Mouse (Mus musculus): Measurements from ENCODE around the gene Rab10. TPM values are rescaled to one million over a fixed set of nuclear protein-coding genes. Genes with fewer than 3 reads are reported as not detected.

Gene Rab10
- polyA plus RNA-seq, 1 experiment from 2014 or later, result 151 TPM

- Histone ChIP-seq H3K4me3 (ENCODE audit: low read depth, low read length) (no peak overlapping the region), H3K9me3 (replicated peaks; ENCODE audit: control insufficient read depth, low read length, poor library complexity, severe bottlenecking) (no peaks in the 10 kb centered on the region), H3K4me2 (ENCODE audit: low read length) (no peak overlapping the region), H3K4me1 (ENCODE audit: control insufficient read depth, insufficient read depth, low read length) (0 out of 2 replicates have a peak, but pooled peaks cover 3% of the 10 kb centered on the region), H3K27ac (ENCODE audit: low read length) (no peak overlapping the region), H3K27me3 (ENCODE audit: control insufficient read depth, insufficient read depth, low read depth, low read length) (no peaks in the 10 kb centered on the region), H3K9ac (ENCODE audit: low read depth, low read length) (no peak overlapping the region), H3K36me3 (ENCODE audit: control insufficient read depth, insufficient read depth, low read length) (peaks cover 22% of the 10 kb centered on the region)
- no peak for ATAC-seq
- 97% methylated on average over 11 of the region's 12 CpGs for WGBS
Measured at GRCm38 (mm10) chr12:3236831-3237681, 72.7 kb downstream of the Rab10 start.

GRCm38 (mm10) chr12:3236163-3236641 lies 73.6 kb downstream of the Rab10 start:
- Histone ChIP-seq H3K27me3 (ENCODE audit: control insufficient read depth, insufficient read depth, low read depth, low read length) (no peaks in the 10 kb centered on the region), H3K4me1 (ENCODE audit: control insufficient read depth, insufficient read depth, low read length) (0 out of 2 replicates have a peak, but pooled peaks cover 3% of the 10 kb centered on the region), H3K4me2 (ENCODE audit: low read length) (peak overlapping the region; percentile 52), H3K9me3 (replicated peaks; ENCODE audit: control insufficient read depth, low read length, poor library complexity, severe bottlenecking) (no peaks in the 10 kb centered on the region), H3K4me3 (ENCODE audit: low read depth, low read length) (peak overlapping the region; percentile 54), H3K9ac (ENCODE audit: low read depth, low read length) (peak overlapping the region; percentile 59), H3K27ac (ENCODE audit: low read length) (peak overlapping the region; percentile 82), H3K36me3 (ENCODE audit: control insufficient read depth, insufficient read depth, low read length) (peaks cover 22% of the 10 kb centered on the region)
- 60% methylated on average over 14 of the region's 14 CpGs for WGBS
- no peak for ATAC-seq

- ATAC-seq, result peak; percentile 80
- WGBS, result 24% methylated on average over 39 of the region's 39 CpGs
- peak overlapping the region; percentile 82 for H3K27ac ChIP-seq (ENCODE audit: low read length)
- peaks cover 22% of the 10 kb centered on the region for H3K36me3 ChIP-seq (ENCODE audit: control insufficient read depth, insufficient read depth, low read length)
- no peaks in the 10 kb centered on the region for H3K9me3 ChIP-seq (replicated peaks; ENCODE audit: control insufficient read depth, low read length, poor library complexity, severe bottlenecking)
- peak overlapping the region; percentile 54 for H3K4me3 ChIP-seq (ENCODE audit: low read depth, low read length)
- H3K4me2 ChIP-seq (ENCODE audit: low read length), result peak overlapping the region; percentile 52
- 0 out of 2 replicates have a peak, but pooled peaks cover 3% of the 10 kb centered on the region for H3K4me1 ChIP-seq (ENCODE audit: control insufficient read depth, insufficient read depth, low read length)
- H3K27me3 ChIP-seq (ENCODE audit: control insufficient read depth, insufficient read depth, low read depth, low read length), result no peaks in the 10 kb centered on the region
- H3K9ac ChIP-seq (ENCODE audit: low read depth, low read length), result peak overlapping the region; percentile 59
Measured at GRCm38 (mm10) chr12:3235646-3236161, 74.1 kb downstream of the Rab10 start.

- no peaks in the 10 kb centered on the region for H3K27me3 ChIP-seq (ENCODE audit: control insufficient read depth, insufficient read depth, low read depth, low read length)
- H3K4me3 ChIP-seq (ENCODE audit: low read depth, low read length), result peak overlapping the region; percentile 54
- no peaks in the 10 kb centered on the region for H3K9me3 ChIP-seq (replicated peaks; ENCODE audit: control insufficient read depth, low read length, poor library complexity, severe bottlenecking)
- peaks cover 18% of the 10 kb centered on the region for H3K36me3 ChIP-seq (ENCODE audit: control insufficient read depth, insufficient read depth, low read length)
- ATAC-seq, result peak; percentile 92
- 22% methylated on average over 33 of the region's 36 CpGs for WGBS
- peak overlapping the region; percentile 82 for H3K27ac ChIP-seq (ENCODE audit: low read length)
- 0 out of 2 replicates have a peak, but pooled peaks cover 3% of the 10 kb centered on the region for H3K4me1 ChIP-seq (ENCODE audit: control insufficient read depth, insufficient read depth, low read length)
- peak overlapping the region; percentile 58 for H3K4me2 ChIP-seq (ENCODE audit: low read length)
- H3K9ac ChIP-seq (ENCODE audit: low read depth, low read length), result peak overlapping the region; percentile 65
Measured at GRCm38 (mm10) chr12:3235124-3235631, 74.6 kb downstream of the Rab10 start.

GRCm38 (mm10) chr12:3234061-3234460 lies 75.7 kb downstream of the Rab10 start:
- ATAC-seq, result no peak
- Histone ChIP-seq H3K4me2 (ENCODE audit: low read length) (no peak overlapping the region), H3K27me3 (ENCODE audit: control insufficient read depth, insufficient read depth, low read depth, low read length) (no peaks in the 10 kb centered on the region), H3K9ac (ENCODE audit: low read depth, low read length) (no peak overlapping the region), H3K4me3 (ENCODE audit: low read depth, low read length) (no peak overlapping the region), H3K4me1 (ENCODE audit: control insufficient read depth, insufficient read depth, low read length) (0 out of 2 replicates have a peak, but pooled peaks cover 3% of the 10 kb centered on the region), H3K9me3 (replicated peaks; ENCODE audit: control insufficient read depth, low read length, poor library complexity, severe bottlenecking) (no peaks in the 10 kb centered on the region), H3K36me3 (ENCODE audit: control insufficient read depth, insufficient read depth, low read length) (peaks cover 11% of the 10 kb centered on the region), H3K27ac (ENCODE audit: low read length) (no peak overlapping the region)
- 88% methylated on average over 1 of the region's 1 CpGs for WGBS

GRCm38 (mm10) chr12:3223352-3223751 lies 86.4 kb downstream of the Rab10 start:
- Histone ChIP-seq H3K9ac (ENCODE audit: low read depth, low read length) (no peak overlapping the region), H3K4me2 (ENCODE audit: low read length) (no peak overlapping the region), H3K27ac (ENCODE audit: low read length) (no peak overlapping the region), H3K4me3 (ENCODE audit: low read depth, low read length) (no peak overlapping the region), H3K4me1 (ENCODE audit: control insufficient read depth, insufficient read depth, low read length) (no peaks in the 10 kb centered on the region), H3K36me3 (ENCODE audit: control insufficient read depth, insufficient read depth, low read length) (no peaks in the 10 kb centered on the region), H3K9me3 (replicated peaks; ENCODE audit: control insufficient read depth, low read length, poor library complexity, severe bottlenecking) (no peaks in the 10 kb centered on the region), H3K27me3 (ENCODE audit: control insufficient read depth, insufficient read depth, low read depth, low read length) (no peaks in the 10 kb centered on the region)
- no peak for ATAC-seq
- 77% methylated on average over 2 of the region's 2 CpGs for WGBS

- no peaks in the 10 kb centered on the region for H3K4me1 ChIP-seq (ENCODE audit: control insufficient read depth, insufficient read depth, low read length)
- no peak overlapping the region for H3K27ac ChIP-seq (ENCODE audit: low read length)
- no peaks in the 10 kb centered on the region for H3K36me3 ChIP-seq (ENCODE audit: control insufficient read depth, insufficient read depth, low read length)
- 74% methylated on average over 2 of the region's 2 CpGs for WGBS
- H3K9me3 ChIP-seq (replicated peaks; ENCODE audit: control insufficient read depth, low read length, poor library complexity, severe bottlenecking), result no peaks in the 10 kb centered on the region
- no peak overlapping the region for H3K4me3 ChIP-seq (ENCODE audit: low read depth, low read length)
- ATAC-seq, result no peak
- H3K27me3 ChIP-seq (ENCODE audit: control insufficient read depth, insufficient read depth, low read depth, low read length), result no peaks in the 10 kb centered on the region
- no peak overlapping the region for H3K9ac ChIP-seq (ENCODE audit: low read depth, low read length)
- no peak overlapping the region for H3K4me2 ChIP-seq (ENCODE audit: low read length)
Measured at GRCm38 (mm10) chr12:3210181-3210580, 99.6 kb downstream of the Rab10 start.

- no peaks in the 10 kb centered on the region for H3K4me1 ChIP-seq (ENCODE audit: control insufficient read depth, insufficient read depth, low read length)
- no peak overlapping the region for H3K9ac ChIP-seq (ENCODE audit: low read depth, low read length)
- H3K27me3 ChIP-seq (ENCODE audit: control insufficient read depth, insufficient read depth, low read depth, low read length), result no peaks in the 10 kb centered on the region
- no peaks in the 10 kb centered on the region for H3K36me3 ChIP-seq (ENCODE audit: control insufficient read depth, insufficient read depth, low read length)
- H3K4me3 ChIP-seq (ENCODE audit: low read depth, low read length), result no peak overlapping the region
- H3K27ac ChIP-seq (ENCODE audit: low read length), result no peak overlapping the region
- no peaks in the 10 kb centered on the region for H3K9me3 ChIP-seq (replicated peaks; ENCODE audit: control insufficient read depth, low read length, poor library complexity, severe bottlenecking)
- 79% methylated on average over 1 of the region's 1 CpGs for WGBS
- H3K4me2 ChIP-seq (ENCODE audit: low read length), result no peak overlapping the region
- ATAC-seq, result no peak
Measured at GRCm38 (mm10) chr12:3209163-3209562, 100.6 kb downstream of the Rab10 start.

Data from midbrain, embryonic 16.5 days (tissue).